Mouse (Mus musculus): ENCODE data around the gene Nphs2.

Gene Nphs2

DNA sequence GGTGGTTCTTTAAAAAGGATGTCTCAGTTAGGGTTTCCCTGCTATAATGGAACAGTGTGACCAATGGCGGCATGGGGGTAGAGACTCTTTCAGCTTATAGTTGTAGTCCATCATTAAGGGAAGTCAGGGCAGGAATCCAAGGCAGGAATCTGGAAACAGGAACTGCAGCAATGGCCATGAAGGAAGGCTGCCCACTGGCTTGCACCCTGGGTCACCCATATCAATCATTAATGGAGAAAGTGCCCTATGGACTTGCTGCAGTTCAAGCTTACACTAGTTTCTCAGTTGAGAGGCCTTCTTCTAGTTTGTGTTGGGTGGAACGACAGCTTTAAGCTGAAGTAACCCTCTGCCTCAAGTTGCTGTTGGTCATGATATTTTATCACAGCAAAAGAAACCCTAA lies 41.9 kb downstream of the Nphs2 start:
- in situ Hi-C loops (cut with MboI, MseI) = loop anchor here in 1 of 2 experiments (5.0 kb wide), 1 partner anchor 45 kb away; no protein-coding TSS in a partner anchor

- in situ Hi-C loops (cut with MboI, MseI) = no loop called here
These were observed 55.2 kb downstream of the Nphs2 start, which contains the start of gene Gm2000 for GRCm38 (mm10) chr1:156365740-156366139. Gene Gm2000 (plus strand): TSS chr1:156366040.

Measured in T-helper 17 cell (primary cell).